Mouse (Mus musculus) cerebellum, adult 11-12 months (tissue): ENCODE results near the gene Snrpb.

Experiments used
- DNase-seq: peaks from one replicate; pipeline ENCODE4 v3.0.0; 2022

Snrpb gene

GRCm38 (mm10) chr2:130129687-130130086, 49.5 kb downstream of the Snrpb start:
- DNase-seq = no peak

- no peak for DNase-seq
These were observed 53.1 kb downstream of the Snrpb start for GRCm38 (mm10) chr2:130126073-130126472.

DNA sequence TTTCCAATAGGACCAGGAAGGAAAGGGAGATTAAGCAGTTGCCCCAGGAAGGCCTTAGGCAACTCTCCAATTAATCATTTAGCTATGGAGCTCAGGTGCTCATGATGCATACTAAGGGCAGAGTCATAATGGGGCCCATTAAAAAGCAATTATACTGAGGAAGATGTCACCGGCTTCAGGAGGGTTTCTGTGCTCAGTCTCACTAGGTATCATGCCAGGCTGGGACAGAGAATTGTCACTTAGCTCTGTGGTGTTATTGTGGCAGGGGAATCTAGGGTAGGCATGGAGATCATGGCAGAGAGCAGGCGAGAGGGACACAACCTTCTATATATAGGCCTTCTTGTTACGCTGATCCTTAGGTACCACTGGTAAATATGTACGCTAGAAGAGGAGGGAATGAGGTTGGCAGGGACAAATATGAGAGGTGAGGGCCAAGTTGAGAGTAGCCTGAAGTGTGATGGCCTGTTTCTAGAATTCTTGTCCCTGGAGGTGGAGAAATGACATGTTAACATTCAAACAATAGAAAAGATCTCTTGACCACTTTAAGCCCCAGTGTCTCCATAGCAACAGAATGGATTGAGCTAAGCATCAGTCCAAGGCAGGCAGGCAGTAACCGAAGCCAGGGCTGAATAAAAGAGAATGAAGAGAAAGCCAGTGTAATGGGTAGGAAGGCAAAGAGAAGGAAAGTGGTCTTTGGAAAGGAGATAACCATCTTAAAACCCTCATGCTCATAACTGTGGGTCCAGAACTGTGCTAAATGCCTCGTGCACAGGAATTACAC, 53.7 kb downstream of the Snrpb start:
- no peak for DNase-seq
